Mouse (Mus musculus) kidney, adult 2 months (tissue): Measurements from ENCODE around the gene Crygn.

Experiments
- CTCF ChIP-seq: fragments of 200-500 bp; conservative IDR thresholded peaks from 2 replicates; pipeline ENCODE4 v1.5.1; 2011; ENCODE audit warnings: low read depth, mild to moderate bottlenecking, control low read depth, low read length, moderate library complexity, mixed read lengths; ENCODE audit not compliant: insufficient read depth, insufficient read length
- POLR2A ChIP-seq: fragments of 200-500 bp; IDR thresholded peaks from one replicate; pipeline ENCODE4 v1.6.1; 2011; ENCODE audit warnings: low read depth, low read length, control low read depth

DNA sequence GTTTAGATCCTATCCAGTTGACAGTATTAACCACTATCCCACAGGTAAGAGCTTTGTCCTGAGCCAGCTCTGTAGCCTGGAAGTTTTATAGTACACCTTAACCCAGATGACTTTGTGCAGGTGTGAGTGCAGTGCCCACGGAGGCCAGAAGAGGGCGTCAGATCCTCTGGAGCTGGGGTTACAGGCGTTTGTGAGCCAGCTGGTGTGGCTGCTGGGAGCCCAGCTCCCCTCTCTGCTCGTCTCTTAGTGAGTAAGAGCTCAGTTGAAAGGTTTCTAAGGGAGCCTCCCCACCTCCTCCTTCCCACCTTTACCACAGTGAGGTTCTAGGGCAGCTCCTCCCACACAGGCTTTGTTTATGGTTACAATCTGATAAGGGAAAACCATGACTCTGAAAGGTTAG is 18.9 kb upstream of the Crygn start:
- TF ChIP-seq CTCF (no peak), POLR2A (no peak)
